Mouse (Mus musculus) kidney, postnatal 36 days (tissue): ENCODE results near the gene Cers5.
"Not testable (repeated sequence)": the region's sequence is repeated elsewhere in the genome, so short reads cannot be mapped to it uniquely, and the experiment has no call there.

Source experiments
- DNase-seq, 2 experiments: peaks; one replicate each; pipeline ENCODE4 v3.0.0; 2021 to 2022; ENCODE audit warnings: mixed read lengths in 2 of 2

Gene Cers5

GRCm38 (mm10) chr15:99787625-99788120 lies 15.0 kb upstream of the Cers5 start:
- DNase-seq: peak; percentile 31 to 36

GRCm38 (mm10) chr15:99778677-99779335 lies 6.1 kb upstream of the Cers5 start:
- DNase-seq: peak in 1 of 2 experiments; percentile 19

- DNase-seq: peak; percentile 16 to 23
Measured at GRCm38 (mm10) chr15:99778148-99778547, 5.5 kb upstream of the Cers5 start.

GRCm38 (mm10) chr15:99772925-99773324 lies 240 bp upstream of the Cers5 start:
- no peak for DNase-seq

GRCm38 (mm10) chr15:99772277-99772880 lies 306 bp downstream of the Cers5 start:
- peak; percentile 93 for DNase-seq

- DNase-seq: no peak
Measured at GRCm38 (mm10) chr15:99771601-99772276, 946 bp downstream of the Cers5 start.

GRCm38 (mm10) chr15:99771004-99771500 lies 1.6 kb downstream of the Cers5 start:
- no peak for DNase-seq

- DNase-seq: peak in 1 of 2 experiments; percentile 29
Measured at GRCm38 (mm10) chr15:99768761-99769160, 3.9 kb downstream of the Cers5 start.

GRCm38 (mm10) chr15:99767467-99767866 lies 5.2 kb downstream of the Cers5 start:
- DNase-seq: no peak

- no peak for DNase-seq
Measured at GRCm38 (mm10) chr15:99754204-99754603, 18.5 kb downstream of the Cers5 start.

GRCm38 (mm10) chr15:99740229-99740628 lies 32.5 kb downstream of the Cers5 start:
- DNase-seq: no peak

- no peak for DNase-seq
Measured at GRCm38 (mm10) chr15:99736675-99737074, 36.0 kb downstream of the Cers5 start.

- peak; percentile 99 to 100 for DNase-seq
Measured at GRCm38 (mm10) chr15:99735631-99736030, 37.1 kb downstream of the Cers5 start.

- DNase-seq: no peak
Measured at GRCm38 (mm10) chr15:99733186-99733585, 39.5 kb downstream of the Cers5 start.

GRCm38 (mm10) chr15:99731678-99732077 lies 41.0 kb downstream of the Cers5 start:
- no peak for DNase-seq

- no peak for DNase-seq
Measured at GRCm38 (mm10) chr15:99731167-99731566, 41.5 kb downstream of the Cers5 start.

- no peak for DNase-seq
Measured at GRCm38 (mm10) chr15:99729056-99729783, 43.5 kb downstream of the Cers5 start.

- no peak for DNase-seq
Measured at GRCm38 (mm10) chr15:99728211-99728610, 44.5 kb downstream of the Cers5 start.

GRCm38 (mm10) chr15:99727525-99727924 lies 45.2 kb downstream of the Cers5 start:
- no peak for DNase-seq

GRCm38 (mm10) chr15:99727039-99727438 lies 45.6 kb downstream of the Cers5 start:
- DNase-seq: not testable (repeated sequence)

- no peak for DNase-seq
Measured at GRCm38 (mm10) chr15:99726549-99726948, 46.1 kb downstream of the Cers5 start.

GRCm38 (mm10) chr15:99725341-99726155 lies 47.1 kb downstream of the Cers5 start, which contains the start of gene Cox14:
Gene Cox14 (plus strand): TSS chr15:99725618.
- DNase-seq: peak; percentile 93 to 98
